Mouse (Mus musculus) A20 (cell line): ENCODE measurements around the gene Fam13a.

Source experiments
- DNase-seq: peaks from one replicate; pipeline ENCODE4 v3.0.0-alpha.2; 2011; ENCODE audit warnings: low read depth, low spot score

The Fam13a gene

DNA sequence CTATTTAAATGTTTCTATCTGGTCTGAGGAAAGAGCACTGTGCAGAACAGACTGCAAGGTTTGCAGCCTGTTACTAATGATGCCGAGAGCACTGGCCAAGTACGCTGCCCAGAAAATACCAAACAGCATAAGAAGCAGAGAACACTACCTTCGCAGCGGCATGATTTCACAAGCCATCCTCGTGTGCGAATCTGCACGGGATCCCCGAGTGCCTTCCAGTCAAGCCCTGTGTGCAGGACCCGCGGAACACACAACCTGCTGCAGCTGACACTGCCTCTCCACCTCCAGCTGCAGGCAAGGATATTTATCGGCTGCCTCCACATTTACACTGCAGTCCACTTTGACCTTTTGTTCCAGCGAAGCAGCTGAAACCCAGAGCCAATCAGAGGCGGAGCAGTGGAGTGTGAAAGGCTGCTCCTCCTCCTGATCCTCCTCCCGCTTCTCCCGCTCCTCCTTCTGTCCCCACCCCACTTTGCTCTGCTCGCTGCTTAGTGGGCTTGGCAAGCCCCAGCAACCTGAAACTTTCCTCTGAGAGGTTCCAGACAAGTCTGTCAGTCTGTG is at the start of gene Fam13a:
Gene Fam13a, minus strand, starts transcription at position 386 of the 561 bp plus-strand sequence.
- DNase-seq: peak; percentile 14

- DNase-seq: no peak
Observed at GRCm38 (mm10) chr6:59072096-59073060, 48.0 kb upstream of the Fam13a start.

GRCm38 (mm10) chr6:59071691-59072090 is 47.3 kb upstream of the Fam13a start:
- no peak for DNase-seq

- DNase-seq: no peak
Observed at GRCm38 (mm10) chr6:59068187-59068586, 43.8 kb upstream of the Fam13a start.

GRCm38 (mm10) chr6:59064440-59064839 is 40.1 kb upstream of the Fam13a start:
- no peak for DNase-seq

- no peak for DNase-seq
Observed at GRCm38 (mm10) chr6:59053232-59053631, 28.9 kb upstream of the Fam13a start.

GRCm38 (mm10) chr6:59039719-59040118 is 15.4 kb upstream of the Fam13a start:
- no peak for DNase-seq

DNA sequence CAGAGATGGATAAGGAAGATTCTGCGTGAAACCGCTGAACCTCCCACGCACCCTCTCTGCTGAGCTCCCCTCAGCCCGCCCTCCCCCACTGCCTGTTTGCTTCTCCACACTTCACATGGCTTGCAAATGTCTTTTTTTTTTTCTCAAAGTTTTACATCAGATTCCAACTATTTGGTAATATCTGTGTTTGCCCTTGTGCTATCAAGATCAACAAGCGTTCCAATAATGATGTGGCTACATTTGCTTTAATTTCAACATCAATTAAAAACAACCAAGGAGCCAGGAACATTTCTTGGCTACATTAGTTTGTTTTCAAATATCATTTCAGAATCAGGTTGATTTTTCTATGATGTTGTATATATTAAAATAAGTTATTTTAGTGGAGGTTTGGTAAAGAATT is 8.4 kb upstream of the Fam13a start:
- DNase-seq: no peak

DNA sequence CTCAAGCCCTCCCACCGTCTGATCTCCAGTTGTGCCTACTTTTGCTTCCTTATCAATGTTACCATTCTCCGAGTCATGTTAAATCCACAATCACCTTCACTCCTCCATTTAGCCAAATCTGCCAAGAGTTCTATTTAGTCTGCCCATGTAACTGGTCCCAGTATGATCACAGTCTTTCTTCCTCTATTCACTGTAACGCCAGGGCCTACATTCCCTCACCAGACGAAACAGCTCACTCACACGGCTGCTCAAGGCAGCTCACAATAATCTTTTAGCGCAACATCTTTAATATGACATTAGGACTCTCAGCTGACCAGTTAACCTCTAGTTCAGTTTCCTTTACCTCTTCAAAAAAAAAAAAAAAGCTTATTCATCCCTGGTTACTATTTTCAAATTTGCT is 7.2 kb upstream of the Fam13a start:
- DNase-seq: no peak

- DNase-seq: no peak
Observed at GRCm38 (mm10) chr6:59030667-59031066, 6.3 kb upstream of the Fam13a start.

DNA sequence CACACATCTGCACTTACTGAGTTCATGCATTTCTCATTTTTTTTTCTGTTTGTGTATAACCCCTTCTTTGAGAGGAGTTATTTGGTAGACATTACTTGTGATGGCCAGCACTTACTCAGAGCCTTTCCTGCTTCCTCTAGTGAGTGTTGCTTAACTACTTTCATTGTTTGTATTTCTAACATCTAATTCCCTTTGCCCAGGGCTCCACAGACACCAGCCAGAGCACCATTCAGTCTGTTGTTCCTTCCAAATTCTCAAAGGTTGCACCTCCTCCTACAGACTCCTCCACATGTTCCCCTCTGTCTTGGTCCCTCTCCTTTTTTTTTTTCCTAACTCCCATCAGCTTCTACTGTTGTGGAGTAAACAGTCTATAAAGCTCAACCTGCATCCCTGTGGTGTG is 5.7 kb upstream of the Fam13a start:
- no peak for DNase-seq

- no peak for DNase-seq
Observed at GRCm38 (mm10) chr6:59028871-59029270, 4.5 kb upstream of the Fam13a start.

DNA sequence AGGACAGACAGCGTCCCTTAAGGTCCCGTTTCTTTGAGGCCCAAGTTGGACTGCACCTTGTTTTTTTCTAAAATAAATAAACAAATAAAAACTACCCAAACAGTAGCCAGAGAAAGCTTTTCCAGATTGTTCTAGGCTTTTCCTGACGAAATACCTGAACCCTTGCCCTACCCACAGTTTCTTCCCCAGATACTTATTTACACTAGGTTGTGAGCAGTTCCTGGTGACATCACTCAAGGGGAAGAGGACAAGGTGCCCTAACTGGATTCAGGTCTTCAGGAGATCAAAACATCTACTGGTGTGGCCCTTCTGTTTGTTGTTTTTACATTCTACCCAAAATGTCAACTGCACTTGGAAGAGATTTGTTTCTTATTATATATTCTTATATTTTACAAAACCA is 457 bp upstream of the Fam13a start:
- DNase-seq: no peak

- no peak for DNase-seq
Observed at GRCm38 (mm10) chr6:59023455-59024163, 740 bp downstream of the Fam13a start.

GRCm38 (mm10) chr6:59022621-59023020 is 1.7 kb downstream of the Fam13a start:
- DNase-seq: no peak

- DNase-seq: peak; percentile 30
Observed at GRCm38 (mm10) chr6:59020346-59020745, 4.0 kb downstream of the Fam13a start.

- no peak for DNase-seq
Observed at GRCm38 (mm10) chr6:59019847-59020246, 4.5 kb downstream of the Fam13a start.

GRCm38 (mm10) chr6:59016336-59016832 is 8.0 kb downstream of the Fam13a start:
- DNase-seq: no peak

DNA sequence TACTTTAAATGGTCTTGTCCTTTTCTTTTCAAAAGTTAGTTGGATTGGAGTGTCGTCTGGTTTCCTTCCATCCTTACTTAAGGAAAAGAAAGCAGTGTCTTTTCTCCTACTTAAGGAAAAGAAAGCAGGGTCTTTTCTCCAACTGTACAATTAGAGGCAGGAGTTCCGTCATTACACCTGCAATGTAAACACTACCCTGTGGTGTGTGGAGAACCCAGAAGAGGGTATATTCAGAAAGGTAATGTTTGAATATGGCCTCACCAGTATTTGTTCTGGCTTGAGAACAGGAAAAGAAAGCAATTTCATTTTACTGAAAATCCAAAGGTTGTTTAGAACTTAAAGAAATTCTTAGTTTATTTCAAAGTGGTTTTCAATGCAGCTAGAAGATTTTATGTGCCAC is 9.6 kb downstream of the Fam13a start:
- no peak for DNase-seq

- DNase-seq: no peak
Observed at GRCm38 (mm10) chr6:59014088-59014759, 10.1 kb downstream of the Fam13a start.

DNA sequence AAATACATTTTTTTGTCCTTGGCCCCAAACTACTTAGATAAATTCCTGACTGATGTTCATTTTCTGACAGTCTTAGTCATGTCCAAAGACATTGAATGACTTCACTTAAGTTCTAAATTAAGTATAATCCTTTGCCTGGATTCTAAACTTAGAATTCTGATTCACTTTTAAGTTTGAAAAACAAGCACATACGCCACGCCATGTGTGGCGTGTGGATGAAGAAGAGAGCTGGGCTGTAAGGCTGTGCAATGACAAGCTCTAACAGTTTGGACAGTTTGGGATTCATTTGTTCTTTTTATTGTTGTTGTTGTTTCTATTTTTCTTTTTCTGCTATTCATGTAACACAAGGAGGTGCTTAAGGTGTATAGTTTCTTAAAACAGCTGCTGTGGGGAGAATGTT is 13.6 kb downstream of the Fam13a start:
- no peak for DNase-seq

- DNase-seq: no peak
Observed at GRCm38 (mm10) chr6:59004630-59005029, 19.7 kb downstream of the Fam13a start.
